Mouse (Mus musculus) MEL (cell line): ENCODE measurements around the gene Ror1. TPM values are rescaled to one million over a fixed set of nuclear protein-coding genes. Genes with fewer than 3 reads are reported as not detected.

Source experiments
- DNase-seq: peaks from one replicate; pipeline ENCODE4 v3.0.0; 2011; ENCODE audit warnings: low read depth, low spot score
- H3K27ac ChIP-seq: 2 replicates; pipeline ENCODE4 v1.5.1; 2012; ENCODE audit warnings: low read depth, mild to moderate bottlenecking, control low read depth, low read length, moderate library complexity; ENCODE audit not compliant: control insufficient read depth
- H3K27me3 ChIP-seq, 2 experiments: fragments of 150-350 bp in 1 of 2; sonication (generic) in 1 of 2; 2 replicates each; pipeline ENCODE4 v1.6.1; 2012; ENCODE audit warnings: low read length in 2 of 2, mild to moderate bottlenecking in 2 of 2, improper control_type of control experiment in 1 of 2, moderate library complexity in 1 of 2; ENCODE audit not compliant: insufficient read depth in 2 of 2, control insufficient read depth in 1 of 2
- H3K36me3 ChIP-seq, 2 experiments: 2 replicates each; pipeline ENCODE4 v1.6.1; 2012 to 2014; ENCODE audit warnings: low read length in 2 of 2, improper control_type of control experiment in 1 of 2, inconsistent platforms in 1 of 2, mild to moderate bottlenecking in 1 of 2; ENCODE audit not compliant: insufficient read depth in 2 of 2, control insufficient read depth in 1 of 2
- H3K4me1 ChIP-seq, 2 experiments: fragments of 150-350 bp in 1 of 2; sonication (generic) in 1 of 2; 2 replicates each; pipeline ENCODE4 v1.6.1; 2012; ENCODE audit warnings: low read length in 2 of 2, improper control_type of control experiment in 1 of 2, mild to moderate bottlenecking in 1 of 2; ENCODE audit not compliant: insufficient read depth in 2 of 2, control insufficient read depth in 1 of 2
- H3K4me3 ChIP-seq, 2 experiments: fragments of 150-350 bp in 1 of 2; sonication (generic) in 1 of 2; 2 replicates each; pipeline ENCODE4 v1.5.1; 2012; ENCODE audit warnings: low read depth in 2 of 2, low read length in 2 of 2, mild to moderate bottlenecking in 2 of 2, moderate library complexity in 2 of 2, control low read depth in 1 of 2, improper control_type of control experiment in 1 of 2; ENCODE audit not compliant: control insufficient read depth in 1 of 2, insufficient read depth in 1 of 2
- H3K79me2 ChIP-seq: 2 replicates; pipeline ENCODE4 v1.6.1; 2012; ENCODE audit warnings: mild to moderate bottlenecking, low read length, moderate library complexity; ENCODE audit not compliant: control insufficient read depth, poor library complexity, insufficient read depth
- H3K9ac ChIP-seq: 2 replicates; pipeline ENCODE4 v1.6.1; 2012; ENCODE audit warnings: low read depth, mild to moderate bottlenecking, control low read depth, low read length, moderate library complexity; ENCODE audit not compliant: control insufficient read depth, poor library complexity, severe bottlenecking
- H3K9me3 ChIP-seq: fragments of 150-350 bp; sonication (generic); replicated peaks from 2 replicates; pipeline ENCODE4 v1.6.1; 2012; ENCODE audit warnings: mild to moderate bottlenecking, low read length, improper control_type of control experiment, moderate library complexity; ENCODE audit not compliant: insufficient read depth
- CHD1 ChIP-seq: IDR thresholded peaks from 2 replicates; pipeline ENCODE4 v1.6.1; 2012; ENCODE audit warnings: low read depth, mild to moderate bottlenecking, inconsistent platforms, low read length, improper control_type of control experiment
- CHD2 ChIP-seq: IDR thresholded peaks from 2 replicates; pipeline ENCODE4 v1.6.1; 2011; ENCODE audit warnings: low read length, improper control_type of control experiment
- E2F4 ChIP-seq: IDR thresholded peaks from 2 replicates; pipeline ENCODE4 v1.6.1; 2011; ENCODE audit warnings: low read depth, low read length, improper control_type of control experiment, borderline replicate concordance
- ELF1 ChIP-seq: IDR thresholded peaks from 2 replicates; pipeline ENCODE4 v1.6.1; 2014; ENCODE audit warnings: low read depth, mild to moderate bottlenecking, inconsistent platforms, low read length, improper control_type of control experiment, moderate library complexity
- ETS1 ChIP-seq: IDR thresholded peaks from 2 replicates; pipeline ENCODE4 v1.6.1; 2012; ENCODE audit warnings: low read depth, mild to moderate bottlenecking, inconsistent platforms, low read length, improper control_type of control experiment, moderate library complexity
- HCFC1 ChIP-seq: IDR thresholded peaks from 2 replicates; pipeline ENCODE4 v1.6.1; 2012; ENCODE audit warnings: low read depth, mild to moderate bottlenecking, inconsistent platforms, low read length, improper control_type of control experiment, moderate library complexity
- JUND ChIP-seq: IDR thresholded peaks from 2 replicates; pipeline ENCODE4 v1.6.1; 2011; ENCODE audit warnings: low read depth, mild to moderate bottlenecking, improper control_type of control experiment, low read length
- KAT2A ChIP-seq: conservative IDR thresholded peaks from 2 replicates; pipeline ENCODE4 v1.6.1; 2012; ENCODE audit warnings: low read depth, low read length, improper control_type of control experiment, inconsistent platforms
- MAFK ChIP-seq: IDR thresholded peaks from 2 replicates; pipeline ENCODE4 v1.6.1; 2011; ENCODE audit warnings: low read depth, mild to moderate bottlenecking, low read length, improper control_type of control experiment, borderline replicate concordance
- MYB ChIP-seq: IDR thresholded peaks from 2 replicates; pipeline ENCODE4 v1.6.1; 2011; ENCODE audit warnings: mild to moderate bottlenecking, low read depth, low read length, improper control_type of control experiment
- NRF1 ChIP-seq: IDR thresholded peaks from 2 replicates; pipeline ENCODE4 v1.6.1; 2014; ENCODE audit warnings: low read depth, mild to moderate bottlenecking, inconsistent platforms, low read length, improper control_type of control experiment, moderate library complexity; ENCODE audit not compliant: poor library complexity, insufficient read depth, severe bottlenecking
- POLR2AphosphoS2 ChIP-seq: IDR thresholded peaks from 2 replicates; pipeline ENCODE4 v1.6.1; 2011; ENCODE audit warnings: low read length, improper control_type of control experiment
- RCOR1 ChIP-seq: IDR thresholded peaks from 2 replicates; pipeline ENCODE4 v1.6.1; 2012; ENCODE audit warnings: low read depth, mild to moderate bottlenecking, inconsistent platforms, low read length, improper control_type of control experiment
- UBTF ChIP-seq: IDR thresholded peaks from 2 replicates; pipeline ENCODE4 v1.6.1; 2012; ENCODE audit warnings: low read depth, mild to moderate bottlenecking, inconsistent platforms, low read length, improper control_type of control experiment, moderate library complexity, borderline replicate concordance; ENCODE audit not compliant: insufficient read depth
- USF2 ChIP-seq, 2 experiments: IDR thresholded peaks; 2 replicates each; pipeline ENCODE4 v1.6.1; 2011 to 2012; ENCODE audit warnings: improper control_type of control experiment in 2 of 2, low read length in 2 of 2, borderline replicate concordance in 1 of 2, inconsistent platforms in 1 of 2, low read depth in 1 of 2, mild to moderate bottlenecking in 1 of 2; ENCODE audit not compliant: insufficient read depth in 1 of 2
- ZNF384 ChIP-seq: IDR thresholded peaks from 2 replicates; pipeline ENCODE4 v1.6.1; 2012; ENCODE audit warnings: low read depth, mild to moderate bottlenecking, inconsistent platforms, low read length, improper control_type of control experiment
- polyA plus RNA-seq, 2 experiments: library from polyadenylated mRNA; stranded (reverse) in 1 of 2; unstranded in 1 of 2; fragments of >175 nt in 1 of 2; fragments of >200 nt in 1 of 2; gene quantifications; 2 replicates each; pipeline versions ENCODE4 v1.2.1 to v1.2.4; 2012; ENCODE audit warnings: low replicate concordance in 2 of 2, low read depth in 1 of 2; ENCODE audit not compliant: insufficient read length in 2 of 2, insufficient read depth in 1 of 2, missing spikeins in 1 of 2
- total RNA-seq: library from RNA; depleted of rRNA; stranded (reverse); fragments of 300-350 nt; gene quantifications from 2 replicates; pipeline ENCODE4 v1.2.3, GENCODE M21; 2012

Gene Ror1
- total and polyA plus RNA-seq, 3 experiments, result not detected

GRCm38 (mm10) chr4:100373780-100374179, 278.2 kb downstream of the Ror1 start:
- no peak for DNase-seq

GRCm38 (mm10) chr4:100375286-100375685, 279.7 kb downstream of the Ror1 start:
- TF ChIP-seq CHD1 (no peak), ZNF384 (no peak), KAT2A (no peak), HCFC1 (no peak), POLR2AphosphoS2 (no peak), JUND (no peak), RCOR1 (no peak), MYB (no peak), E2F4 (no peak), NRF1 (no peak), ETS1 (no peak)
- H3K79me2 ChIP-seq, result no peaks in the 10 kb centered on the region
- H3K9ac ChIP-seq, result no peak overlapping the region
- DNase-seq, result no peak
- no peaks in the 10 kb centered on the region for H3K4me1 ChIP-seq
- H3K36me3 ChIP-seq, result no peaks in the 10 kb centered on the region
- H3K4me3 ChIP-seq, result no peak overlapping the region
- no peak overlapping the region for H3K27ac ChIP-seq
- H3K27me3 ChIP-seq, result no peaks in the 10 kb centered on the region
- no peaks in the 10 kb centered on the region for H3K9me3 ChIP-seq

More at GRCm38 (mm10) chr4:100373780-100374179, 278.2 kb downstream of the Ror1 start:
- H3K36me3 ChIP-seq, result no peaks in the 10 kb centered on the region
- no peak for TF ChIP-seq CHD2
- TF ChIP-seq UBTF, result no peak
- TF ChIP-seq ELF1, result no peak
- TF ChIP-seq RCOR1, result no peak
- TF ChIP-seq USF2 (IDR thresholded peaks at IDR 0.05; ENCODE audit: borderline replicate concordance in 1 of 2, insufficient read depth in 1 of 2, low read depth in 1 of 2, low read length in 2 of 2), result no peak
- TF ChIP-seq MAFK, result no peak
- no peak overlapping the region for H3K9ac ChIP-seq
- H3K27me3 ChIP-seq, result no peaks in the 10 kb centered on the region
- no peaks in the 10 kb centered on the region for H3K9me3 ChIP-seq
- no peak overlapping the region for H3K27ac ChIP-seq
- H3K4me3 ChIP-seq, result no peak overlapping the region
- H3K79me2 ChIP-seq, result no peaks in the 10 kb centered on the region
- H3K4me1 ChIP-seq, result no peaks in the 10 kb centered on the region
